In genomic region chr9:86554641-86555040, GRCm38 (mm10) we compare ENCODE assay signal across 24 mouse cellular contexts. TPM values are rescaled to one million over a fixed set of nuclear protein-coding genes. Genes with fewer than 3 reads are reported as not detected.
A peak's percentile ranks its signal among the peaks of the same experiment; 100 is the strongest.
DNase-seq lines count a peak whose midpoint lies in the region; ATAC-seq and TF ChIP-seq lines count a peak whose summit lies in the region.
"Had no signal": no experiment of that assay in that cellular context is flagged by ENCODE, and none has a peak within 500 bp of the region (broad histone marks: within the 10 kb centered on the region; RNA-seq: fewer than 3 reads in every experiment).

No protein-coding gene starts in this region.

- no peak for ATAC-seq in hindbrain, postnatal 0 days
- ATAC-seq in hindbrain, embryonic 11.5 days (ENCODE audit: low FRiP score), result no peak
- ATAC-seq: forebrain, embryonic 13.5 days; forebrain, embryonic 16.5 days; inflammation-experienced regulatory T-cells, adult 6 months; intestine, embryonic 16.5 days; Patski had no signal

- no peak overlapping the region for H3K9ac ChIP-seq in hindbrain, postnatal 0 days (replicated peaks; ENCODE audit: low read length)
- H3K9ac ChIP-seq in hindbrain, embryonic 11.5 days (ENCODE audit: low read depth, low read length), result no peak overlapping the region
- H3K9ac ChIP-seq: forebrain, embryonic 13.5 days; hindbrain, embryonic 15.5 days had no signal

- peaks cover 47% of the 10 kb centered on the region for H3K36me3 ChIP-seq in hindbrain, postnatal 0 days (ENCODE audit: insufficient read depth, low read length)
- 0 out of 2 replicates have a peak, but pooled peaks cover 2% of the 10 kb centered on the region for H3K36me3 ChIP-seq in hindbrain, embryonic 11.5 days (ENCODE audit: control insufficient read depth, insufficient read depth, low read length)

- H3K4me3 ChIP-seq in hindbrain, postnatal 0 days (ENCODE audit: low read length), result no peak overlapping the region
- no peak overlapping the region for H3K4me3 ChIP-seq in hindbrain, embryonic 11.5 days (ENCODE audit: low read depth, low read length)
- H3K4me3 ChIP-seq: forebrain, embryonic 10.5 days; forebrain, embryonic 13.5 days; hindbrain, embryonic 10.5 days; hindbrain, embryonic 15.5 days had no signal

- peak; percentile 41 to 52 for DNase-seq in cerebellum, postnatal 14 days
- no peak for DNase-seq in cerebellum, adult 11-12 months
- peak; percentile 8 for DNase-seq in hindbrain, postnatal 0 days (ENCODE audit: low spot score)
- DNase-seq in hindbrain, embryonic 11.5 days (ENCODE audit: low spot score), result no peak
- peak; percentile 22 for DNase-seq in urinary bladder, postnatal 14 days (ENCODE audit: low spot score)
- DNase-seq in urinary bladder, postnatal 10 days (ENCODE audit: low spot score), result no peak
- no peak for DNase-seq in ovary, postnatal 10 days (ENCODE audit: low spot score)
- DNase-seq: adrenal gland, postnatal 10 days; adrenal gland, postnatal 36 days; B cell, adult 2 months; gastrocnemius, postnatal 10 days; gastrocnemius, postnatal 36 days; heart, postnatal 36 days had no signal

- 80% methylated on average over 4 of the region's 4 CpGs for WGBS in hindbrain, postnatal 0 days
- WGBS in hindbrain, embryonic 11.5 days, result 94% methylated on average over 4 of the region's 4 CpGs

- TF ChIP-seq CTCF in hindbrain, postnatal 0 days (IDR thresholded peaks at IDR 0.05; ENCODE audit: low read depth), result no peak

- no peaks in the 10 kb centered on the region for H3K27me3 ChIP-seq in hindbrain, postnatal 0 days (ENCODE audit: insufficient read depth, low read length)
- no peaks in the 10 kb centered on the region for H3K27me3 ChIP-seq in hindbrain, embryonic 11.5 days (ENCODE audit: control insufficient read depth, insufficient read depth, low read length)
- H3K27me3 ChIP-seq: CH12.LX; forebrain, embryonic 13.5 days; hindbrain, embryonic 15.5 days; Patski had no signal

- no peak overlapping the region for H3K4me2 ChIP-seq in hindbrain, postnatal 0 days (ENCODE audit: low read depth, low read length)
- H3K4me2 ChIP-seq in hindbrain, embryonic 11.5 days (replicated peaks; ENCODE audit: low read depth, low read length), result no peak overlapping the region
- H3K4me2 ChIP-seq: forebrain, embryonic 13.5 days; heart, embryonic 11.5 days; hindbrain, embryonic 15.5 days had no signal

- H3K27ac ChIP-seq in hindbrain, postnatal 0 days, result no peak overlapping the region
- H3K27ac ChIP-seq in hindbrain, embryonic 11.5 days (ENCODE audit: low read depth, low read length), result no peak overlapping the region
- H3K27ac ChIP-seq: forebrain, embryonic 10.5 days; forebrain, embryonic 13.5 days; hindbrain, embryonic 10.5 days; hindbrain, embryonic 15.5 days had no signal

- H3K4me1 ChIP-seq in hindbrain, postnatal 0 days (ENCODE audit: insufficient read depth, low read length), result no peaks in the 10 kb centered on the region
- H3K4me1 ChIP-seq in hindbrain, embryonic 11.5 days (replicated peaks; ENCODE audit: control insufficient read depth, insufficient read depth, low read length), result no peaks in the 10 kb centered on the region
- H3K4me1 ChIP-seq: forebrain, embryonic 10.5 days; forebrain, embryonic 13.5 days; hindbrain, embryonic 10.5 days; hindbrain, embryonic 15.5 days had no signal

- H3K9me3 ChIP-seq in hindbrain, postnatal 0 days (ENCODE audit: low read length), result no peaks in the 10 kb centered on the region
- no peaks in the 10 kb centered on the region for H3K9me3 ChIP-seq in hindbrain, embryonic 11.5 days (ENCODE audit: control insufficient read depth, low read length)
- H3K9me3 ChIP-seq: forebrain, embryonic 10.5 days; forebrain, embryonic 13.5 days; G1E; hindbrain, embryonic 10.5 days; hindbrain, embryonic 15.5 days had no signal

RNA-seq across cellular contexts. Expression of gene Pgm3, which starts 17.0 kb away (rescaled TPM):
- 12.4 and 15.1 TPM in 2 replicates for total RNA-seq in hindbrain, postnatal 0 days (2014; rRNA removed)
- polyA plus RNA-seq in hindbrain, postnatal 0 days (2015; fragmentation: Nextera tagmentation; extraction: Ambion mirVana), result 28.9 and 30.0 TPM in 2 replicates
- polyA plus RNA-seq in hindbrain, embryonic 11.5 days (2014; fragmentation: Nextera tagmentation; extraction: Ambion mirVana), result 43.6 and 49.8 TPM in 2 replicates

RNA-seq across cellular contexts. Expression of gene Rwdd2a, which starts 17.1 kb away (rescaled TPM):
- total RNA-seq in hindbrain, postnatal 0 days (2014; rRNA removed), result 35.4 and 41.3 TPM in 2 replicates
- polyA plus RNA-seq in hindbrain, postnatal 0 days (2015; fragmentation: Nextera tagmentation; extraction: Ambion mirVana), result 79.2 and 82.4 TPM in 2 replicates
- 4.4 and 5.0 TPM in 2 replicates for polyA plus RNA-seq in hindbrain, embryonic 11.5 days (2014; fragmentation: Nextera tagmentation; extraction: Ambion mirVana)

Comparison
In these comparisons a context has a peak if more than half of its experiments do, and no peak if none do; other contexts are left out.
1. DNase-seq: peak in cerebellum, postnatal 14 days (2 of 2), hindbrain, postnatal 0 days (single experiment) and urinary bladder, postnatal 14 days (single experiment); none in cerebellum, adult 11-12 months (single experiment), hindbrain, embryonic 11.5 days (single experiment), urinary bladder, postnatal 10 days (single experiment) and ovary, postnatal 10 days (single experiment).
2. RNA of gene Rwdd2a, which starts 17.1 kb away (polyA plus RNA-seq): 79.2 to 82.4 TPM in hindbrain, postnatal 0 days; 4.4 to 5.0 TPM in hindbrain, embryonic 11.5 days; every median in the first group is over 10 times any median in the second.